Mouse (Mus musculus) C2C12 (cell line): ENCODE measurements at regions not wholly inside any gene's neighbourhood (a gene's known extent, or its start where the extent isn't known, plus 50 kb on each side); places are given as distances from the start of the nearest gene placed in this dataset.

Experiments used
- H3K27me3 ChIP-seq: one replicate; pipeline ENCODE4 v1.6.1; 2011; ENCODE audit not compliant: control insufficient read depth, insufficient read depth, insufficient read length
- H3K36me3 ChIP-seq: one replicate; pipeline ENCODE4 v1.6.1; 2011; ENCODE audit not compliant: control insufficient read depth, insufficient read depth
- H3K4me3 ChIP-seq: one replicate; pipeline ENCODE4 v1.5.1; 2011; ENCODE audit warnings: mild to moderate bottlenecking, control low read depth; ENCODE audit not compliant: poor library complexity, insufficient read depth, severe bottlenecking
- H3K79me2 ChIP-seq: one replicate; pipeline ENCODE4 v1.6.1; 2011; ENCODE audit not compliant: control insufficient read depth, insufficient read depth
- H3K79me3 ChIP-seq: one replicate; pipeline ENCODE4 v1.6.1; 2011; ENCODE audit warnings: low read depth, control low read depth
- H3ac ChIP-seq: one replicate; pipeline ENCODE3; 2011; ENCODE audit warnings: low read depth; ENCODE audit not compliant: control insufficient read depth, insufficient read length
- CEBPB ChIP-seq: IDR thresholded peaks from one replicate; pipeline ENCODE4 v1.6.1; 2011; ENCODE audit warnings: low read depth, mild to moderate bottlenecking, control low read depth, moderate library complexity
- CTCF ChIP-seq: IDR thresholded peaks from one replicate; pipeline ENCODE4 v1.5.1; 2011; ENCODE audit not compliant: control insufficient read depth, insufficient read depth, insufficient read length
- FOSL1 ChIP-seq: IDR thresholded peaks from one replicate; pipeline ENCODE4 v1.8.0; 2011; ENCODE audit warnings: mild to moderate bottlenecking, low read length; ENCODE audit not compliant: poor library complexity, insufficient read depth, severe bottlenecking
- MAX ChIP-seq: IDR thresholded peaks from one replicate; pipeline ENCODE4 v1.6.1; 2011; ENCODE audit warnings: mild to moderate bottlenecking, control low read depth
- MYOD1 ChIP-seq: IDR thresholded peaks from one replicate; pipeline ENCODE4 v1.6.1; 2011; ENCODE audit warnings: low read depth; ENCODE audit not compliant: control insufficient read depth, insufficient read length
- MYOG ChIP-seq: IDR thresholded peaks from one replicate; pipeline ENCODE4 v1.6.1; 2011; ENCODE audit not compliant: control insufficient read depth, insufficient read length; ENCODE audit errors: extremely low read depth
- USF1 ChIP-seq: IDR thresholded peaks from one replicate; pipeline ENCODE4 v1.6.1; 2011; ENCODE audit warnings: low read depth, mild to moderate bottlenecking, control low read depth, moderate library complexity

GRCm38 (mm10) chr15:5693810-5694209, 449.8 kb upstream of the Ptger4 start:
- Histone ChIP-seq H3K79me2 (no peaks in the 10 kb centered on the region), H3K27me3 (no peaks in the 10 kb centered on the region), H3K79me3 (no peaks in the 10 kb centered on the region), H3ac (no peak overlapping the region), H3K4me3 (no peak overlapping the region), H3K36me3 (no peaks in the 10 kb centered on the region)
- TF ChIP-seq FOSL1, result no peak
- TF ChIP-seq MYOD1, result no peak
- no peak for TF ChIP-seq MAX
- no peak for TF ChIP-seq CEBPB
- TF ChIP-seq USF1, result no peak

- H3K36me3 ChIP-seq, result no peaks in the 10 kb centered on the region
- H3K4me3 ChIP-seq, result no peak overlapping the region
- no peaks in the 10 kb centered on the region for H3K27me3 ChIP-seq
- no peaks in the 10 kb centered on the region for H3K79me3 ChIP-seq
- TF ChIP-seq MYOG (no peak), CTCF (no peak), MYOD1 (no peak), CEBPB (no peak), USF1 (no peak), FOSL1 (no peak), MAX (no peak)
- H3ac ChIP-seq, result no peak overlapping the region
- no peaks in the 10 kb centered on the region for H3K79me2 ChIP-seq
Observed at GRCm38 (mm10) chr15:5695015-5695414, 451.0 kb upstream of the Ptger4 start.

- H3K79me2 ChIP-seq, result no peaks in the 10 kb centered on the region
- H3ac ChIP-seq, result no peak overlapping the region
- no peak for TF ChIP-seq MAX
- no peak for TF ChIP-seq USF1
- no peak for TF ChIP-seq CTCF
- TF ChIP-seq CEBPB, result no peak
- TF ChIP-seq MYOG, result no peak
- no peak for TF ChIP-seq FOSL1
- TF ChIP-seq MYOD1, result no peak
- no peaks in the 10 kb centered on the region for H3K36me3 ChIP-seq
- no peaks in the 10 kb centered on the region for H3K79me3 ChIP-seq
- H3K4me3 ChIP-seq, result no peak overlapping the region
- H3K27me3 ChIP-seq, result no peaks in the 10 kb centered on the region
Observed at GRCm38 (mm10) chr15:5708454-5708853, 464.5 kb upstream of the Ptger4 start.

- TF ChIP-seq FOSL1 (no peak), CTCF (no peak), MAX (no peak), MYOD1 (no peak), CEBPB (no peak), USF1 (no peak), MYOG (no peak)
- H3K79me3 ChIP-seq, result no peaks in the 10 kb centered on the region
Observed at GRCm38 (mm10) chr15:5740658-5741057, 496.7 kb upstream of the Ptger4 start.

GRCm38 (mm10) chr15:5743893-5744292, 499.9 kb upstream of the Ptger4 start:
- H3K36me3 ChIP-seq, result no peaks in the 10 kb centered on the region
- H3K79me2 ChIP-seq, result no peaks in the 10 kb centered on the region
- no peak for TF ChIP-seq MAX
- no peak for TF ChIP-seq CTCF
- TF ChIP-seq CEBPB, result no peak
- TF ChIP-seq FOSL1, result no peak
- H3K79me3 ChIP-seq, result no peaks in the 10 kb centered on the region
- no peak overlapping the region for H3K4me3 ChIP-seq
- no peak overlapping the region for H3ac ChIP-seq
- no peaks in the 10 kb centered on the region for H3K27me3 ChIP-seq

More at GRCm38 (mm10) chr15:5740658-5741057, 496.7 kb upstream of the Ptger4 start:
- Histone ChIP-seq H3K79me2 (no peaks in the 10 kb centered on the region), H3K4me3 (no peak overlapping the region), H3ac (no peak overlapping the region), H3K36me3 (no peaks in the 10 kb centered on the region), H3K27me3 (no peaks in the 10 kb centered on the region)

GRCm38 (mm10) chr15:5758690-5759089, 514.7 kb upstream of the Ptger4 start:
- no peaks in the 10 kb centered on the region for H3K79me2 ChIP-seq
- no peak overlapping the region for H3ac ChIP-seq
- H3K4me3 ChIP-seq, result no peak overlapping the region
- no peaks in the 10 kb centered on the region for H3K79me3 ChIP-seq
- no peak for TF ChIP-seq MYOD1
- no peak for TF ChIP-seq CEBPB
- no peak for TF ChIP-seq USF1
- no peak for TF ChIP-seq FOSL1
- no peak for TF ChIP-seq MAX
- TF ChIP-seq MYOG, result no peak
- H3K36me3 ChIP-seq, result no peaks in the 10 kb centered on the region
- no peaks in the 10 kb centered on the region for H3K27me3 ChIP-seq
